Mouse (Mus musculus) E14TG2a.4 (cell line): ENCODE measurements at regions not wholly inside any gene's neighbourhood (a gene's known extent, or its start where the extent isn't known, plus 50 kb on each side); places are given as distances from the start of the nearest gene placed in this dataset.

Experiments
- CTCF ChIP-seq: conservative IDR thresholded peaks from 2 replicates; pipeline ENCODE4 v1.5.1; 2014; ENCODE audit warnings: low read length
- NANOG ChIP-seq: IDR thresholded peaks from 2 replicates; pipeline ENCODE4 v1.6.1; 2014; ENCODE audit warnings: borderline replicate concordance, low read length, mixed read lengths

DNA sequence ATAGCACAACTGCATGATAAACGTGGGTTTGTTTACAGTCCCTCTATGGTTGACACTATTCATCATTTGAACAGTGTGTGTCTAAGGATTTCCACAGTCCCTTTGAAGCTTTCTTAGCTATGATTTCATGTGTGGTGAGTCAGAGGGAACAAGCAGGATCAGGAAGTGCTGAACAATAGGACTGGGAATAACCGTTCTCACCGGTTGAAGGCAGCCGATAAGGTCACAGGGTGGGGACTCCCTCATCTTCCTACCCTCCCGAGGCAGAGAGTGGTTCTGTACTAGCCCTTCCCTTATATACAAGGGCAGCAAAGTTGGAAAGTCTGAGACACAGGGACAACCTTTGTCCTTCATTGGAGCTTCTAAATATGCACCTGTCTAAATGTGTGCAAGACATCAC is 168.1 kb downstream of the Plk2 start:
- no peak for TF ChIP-seq CTCF
- TF ChIP-seq NANOG: no peak
